Mouse (Mus musculus) olfactory bulb, adult 2 months (tissue): ENCODE results near the gene Cnksr3. TPM values are rescaled to one million over a fixed set of nuclear protein-coding genes. Genes with fewer than 3 reads are reported as not detected.

Source experiments
- H3K27ac ChIP-seq: fragments of 200-500 bp; 2 replicates; pipeline ENCODE4 v1.5.1; 2012; ENCODE audit warnings: low read depth, low read length; ENCODE audit not compliant: insufficient read depth
- H3K4me1 ChIP-seq: fragments of 200-500 bp; 2 replicates; pipeline ENCODE4 v1.6.1; 2012; ENCODE audit warnings: low read length; ENCODE audit not compliant: control insufficient read depth, insufficient read depth
- H3K4me3 ChIP-seq: fragments of 200-500 bp; 2 replicates; pipeline ENCODE4 v1.5.1; 2012; ENCODE audit warnings: mild to moderate bottlenecking, low read depth, low read length, moderate library complexity; ENCODE audit not compliant: insufficient read depth
- CTCF ChIP-seq: fragments of 200-500 bp; IDR thresholded peaks from 2 replicates; pipeline ENCODE4 v1.5.1; 2012; ENCODE audit warnings: low read depth, mild to moderate bottlenecking, low read length, moderate library complexity; ENCODE audit not compliant: insufficient read depth
- POLR2A ChIP-seq: fragments of 200-500 bp; IDR thresholded peaks from 2 replicates; pipeline ENCODE4 v1.6.1; 2012; ENCODE audit warnings: mild to moderate bottlenecking, low read depth, low read length, moderate library complexity; ENCODE audit not compliant: insufficient read depth
- WGBS: fragments of 180-500 bp; shearing (Covaris S2); methylation state at CpG from one replicate; pipeline ENCODE4 v1.1.7; 2018; 5-methylcytosine and 5-hydroxymethylcytosine counted together
- polyA plus RNA-seq: library from polyadenylated mRNA; stranded (reverse); fragments of >200 nt; gene quantifications from 2 replicates; pipeline ENCODE4 v1.2.4, GENCODE M21; 2012; ENCODE audit warnings: low replicate concordance; ENCODE audit not compliant: missing spikeins, insufficient read depth, insufficient read length

Cnksr3 gene
- not detected in 2 replicates for polyA plus RNA-seq

DNA sequence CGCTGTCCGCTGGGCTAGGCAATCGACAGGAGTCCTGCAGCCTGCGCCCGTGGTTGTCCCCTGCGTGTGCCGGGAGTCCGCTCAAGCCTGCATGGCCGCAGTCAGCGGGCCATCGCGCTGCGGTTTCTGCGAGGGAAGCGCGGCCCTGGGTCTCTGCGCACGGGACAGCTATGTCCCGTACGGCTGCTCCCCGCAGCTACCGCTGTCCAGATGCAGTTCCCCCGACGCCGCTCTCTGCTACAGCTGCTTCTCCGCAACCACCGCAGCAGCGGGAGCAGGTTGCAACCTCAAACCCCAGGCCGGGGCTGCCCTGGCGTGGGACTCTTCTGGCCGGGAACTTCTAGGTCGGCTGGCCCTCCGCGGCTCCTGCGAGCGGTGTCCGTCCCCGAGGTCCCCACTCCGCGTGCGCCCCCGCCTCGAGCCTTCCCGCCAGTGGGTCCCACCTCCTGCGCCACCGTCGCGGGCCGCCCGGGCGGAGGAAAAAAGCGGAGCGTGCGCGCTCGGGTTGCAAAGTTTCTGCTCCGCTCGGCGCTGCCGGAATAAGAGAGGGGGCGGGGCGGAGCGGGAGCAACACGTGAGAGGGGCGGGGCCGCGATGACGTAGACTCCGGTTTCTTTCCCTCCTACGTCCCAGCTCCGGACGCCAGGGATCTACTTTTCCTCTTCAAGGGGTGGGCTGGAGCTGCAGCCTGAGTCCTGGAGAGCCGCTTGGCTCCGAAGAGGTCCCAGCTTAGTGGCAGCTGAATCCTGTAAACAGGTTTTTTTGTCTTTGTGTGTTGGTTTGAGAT, at the start of gene Cnksr3:
Gene Cnksr3, minus strand, starts transcription at position 542 of the 787 bp plus-strand sequence.
- under 1% methylated on average over 74 of the region's 74 CpGs for WGBS
- TF ChIP-seq CTCF (no peak), POLR2A (no peak)
- Histone ChIP-seq H3K27ac (0 out of 2 replicates have a peak within 1 kb of the TSS, but pooled peaks have one; percentile 56), H3K4me3 (peak within 1 kb of the TSS; percentile 62), H3K4me1 (peaks cover 6% of the 10 kb centered on the region)

DNA sequence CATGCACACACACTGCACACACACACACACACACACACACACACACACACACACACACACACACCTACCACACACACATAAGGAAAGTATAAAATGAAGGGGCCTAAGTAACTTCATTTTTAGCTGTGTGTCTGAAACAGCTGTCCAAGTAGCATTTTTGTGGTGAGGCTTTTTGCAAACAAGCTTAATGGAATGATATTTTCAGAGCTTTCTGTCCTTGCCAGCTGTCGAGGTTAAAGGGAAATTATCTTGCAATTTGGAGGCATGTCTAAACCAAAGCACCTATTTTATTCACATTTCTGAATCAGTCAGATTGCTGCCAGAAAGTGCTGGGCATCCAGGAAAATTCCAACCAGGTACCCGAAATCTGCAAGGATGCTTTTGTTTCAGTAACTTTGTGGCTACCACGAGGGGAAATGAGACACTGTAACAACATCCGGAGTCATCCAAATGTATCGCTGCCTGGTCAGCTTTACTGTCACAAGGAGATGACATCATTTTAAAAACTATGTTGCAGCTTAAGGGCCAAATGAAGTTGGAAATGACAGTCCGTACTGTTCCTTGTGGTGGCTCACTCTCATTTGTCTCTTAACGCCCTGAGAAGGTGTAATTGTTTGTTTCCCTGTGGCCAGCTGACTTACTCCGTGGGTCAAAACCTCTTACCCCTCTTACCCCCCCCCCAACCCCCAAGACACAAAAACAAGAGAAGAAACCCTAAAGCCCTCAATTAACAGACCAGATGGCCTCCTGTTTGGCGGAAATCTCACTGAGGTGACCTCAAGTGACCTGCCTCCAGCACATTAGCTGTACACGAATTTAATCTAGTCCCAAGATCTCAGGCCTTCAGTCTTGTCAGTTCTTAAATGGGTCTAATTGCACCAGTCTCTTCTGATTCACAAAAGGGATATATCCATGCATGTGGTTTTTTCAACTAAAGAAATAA, 48.4 kb upstream of the Cnksr3 start:
- Histone ChIP-seq H3K4me3 (no peak overlapping the region), H3K27ac (no peak overlapping the region), H3K4me1 (no peaks in the 10 kb centered on the region)
- 67% methylated on average over 10 of the region's 10 CpGs for WGBS
- TF ChIP-seq POLR2A: no peak
- TF ChIP-seq CTCF: no peak

DNA sequence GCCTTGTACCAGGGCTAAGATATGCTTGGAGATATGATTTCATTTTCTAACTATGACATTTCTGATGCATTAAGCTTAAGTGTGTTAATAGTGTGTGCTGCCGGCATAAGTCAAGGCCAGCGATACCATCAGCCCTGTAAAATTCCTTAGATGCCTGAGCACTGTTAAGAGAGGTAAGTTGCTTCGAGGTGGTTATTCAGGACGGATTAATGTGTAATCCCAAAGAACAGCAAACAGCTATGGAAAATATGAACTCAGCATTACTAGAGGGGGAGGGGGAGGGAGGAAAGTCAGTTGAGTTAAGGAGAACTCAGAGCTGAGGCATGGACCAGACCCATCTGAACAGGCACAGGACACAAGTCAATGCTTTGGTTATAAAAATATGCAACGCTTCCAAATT, 46.6 kb upstream of the Cnksr3 start:
- H3K4me1 ChIP-seq: no peaks in the 10 kb centered on the region
- 94% methylated on average over 5 of the region's 5 CpGs for WGBS
- TF ChIP-seq POLR2A (no peak), CTCF (no peak)
- H3K27ac ChIP-seq: no peak overlapping the region
- H3K4me3 ChIP-seq: no peak overlapping the region

DNA sequence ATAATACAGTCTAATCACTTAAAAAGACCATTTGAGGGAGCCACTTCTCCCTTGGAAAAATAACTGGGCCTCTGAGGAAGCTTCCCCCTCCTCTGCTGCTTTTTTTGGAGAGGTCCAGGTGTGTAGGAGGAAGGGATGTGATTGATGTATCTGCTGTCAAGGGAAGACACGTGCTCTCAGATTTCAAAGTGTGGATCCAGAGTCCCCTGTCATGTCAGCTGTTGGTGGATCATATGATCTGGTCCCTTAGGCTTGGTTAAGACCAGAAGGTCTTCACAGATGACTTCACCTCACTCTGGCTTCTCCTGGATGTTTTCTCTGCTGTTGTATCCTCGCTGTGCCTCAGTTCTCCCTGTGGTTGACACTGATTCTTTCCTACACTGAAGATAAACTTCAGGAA, 38.4 kb upstream of the Cnksr3 start:
- WGBS: 92% methylated on average over 2 of the region's 2 CpGs
- Histone ChIP-seq H3K27ac (no peak overlapping the region), H3K4me3 (no peak overlapping the region), H3K4me1 (no peaks in the 10 kb centered on the region)
- TF ChIP-seq POLR2A: no peak
- TF ChIP-seq CTCF: no peak

DNA sequence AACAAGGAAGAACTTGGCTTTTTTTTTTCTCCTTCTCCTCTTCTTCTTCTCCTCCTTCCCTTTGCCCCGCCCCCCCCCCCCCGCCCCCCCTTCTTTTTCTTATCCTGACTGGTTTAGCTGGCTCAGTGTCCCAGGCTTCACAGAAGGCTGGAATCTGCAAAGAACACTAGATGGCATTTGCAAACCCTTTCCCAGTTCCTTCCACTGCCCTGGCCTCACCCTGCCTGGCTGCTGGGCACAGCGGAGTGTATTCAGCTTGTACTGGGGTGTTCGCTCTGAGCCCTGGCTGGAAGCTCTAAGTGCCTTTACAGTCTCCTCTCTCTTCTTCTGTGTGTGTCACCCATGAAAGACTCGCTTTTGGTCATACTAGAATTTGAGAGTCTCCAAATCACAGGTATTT, 22.6 kb upstream of the Cnksr3 start:
- TF ChIP-seq CTCF (no peak), POLR2A (no peak)

DNA sequence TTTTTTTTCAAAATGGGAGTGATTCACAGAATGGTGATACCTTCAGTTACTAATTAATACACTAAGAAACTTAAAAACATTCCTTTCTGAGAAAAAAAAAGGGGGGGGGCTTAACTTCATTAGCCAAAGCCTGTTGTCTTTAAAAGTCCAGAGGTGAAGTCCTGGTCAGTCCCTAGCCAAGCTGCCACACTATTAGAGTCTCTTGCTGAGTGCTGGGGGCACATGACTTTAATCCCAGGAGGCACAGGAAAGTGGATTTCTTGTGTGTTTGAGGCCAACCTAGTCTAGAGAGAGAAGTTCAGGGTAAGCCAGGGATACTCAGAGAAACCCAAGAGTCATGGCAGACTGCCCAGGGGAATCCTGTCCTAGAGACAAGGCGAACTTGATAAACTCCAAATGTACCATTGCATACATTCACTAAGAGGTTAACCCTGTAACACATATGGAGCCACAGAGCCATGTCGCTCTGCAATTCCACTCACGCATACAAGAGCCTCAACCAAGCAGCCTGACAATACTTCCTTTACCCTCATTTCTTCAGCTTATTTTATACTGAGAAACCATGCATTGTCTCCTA, 5.6 kb upstream of the Cnksr3 start:
- Histone ChIP-seq H3K4me1 (no peaks in the 10 kb centered on the region), H3K27ac (no peak overlapping the region), H3K4me3 (no peak overlapping the region)
- no peak for TF ChIP-seq POLR2A
- no peak for TF ChIP-seq CTCF
- 92% methylated on average over 3 of the region's 3 CpGs for WGBS

More for the DNA sequence above, 22.6 kb upstream of the Cnksr3 start:
- Histone ChIP-seq H3K4me3 (no peak overlapping the region), H3K27ac (no peak overlapping the region), H3K4me1 (no peaks in the 10 kb centered on the region)
- WGBS: 29% methylated on average over 5 of the region's 5 CpGs

DNA sequence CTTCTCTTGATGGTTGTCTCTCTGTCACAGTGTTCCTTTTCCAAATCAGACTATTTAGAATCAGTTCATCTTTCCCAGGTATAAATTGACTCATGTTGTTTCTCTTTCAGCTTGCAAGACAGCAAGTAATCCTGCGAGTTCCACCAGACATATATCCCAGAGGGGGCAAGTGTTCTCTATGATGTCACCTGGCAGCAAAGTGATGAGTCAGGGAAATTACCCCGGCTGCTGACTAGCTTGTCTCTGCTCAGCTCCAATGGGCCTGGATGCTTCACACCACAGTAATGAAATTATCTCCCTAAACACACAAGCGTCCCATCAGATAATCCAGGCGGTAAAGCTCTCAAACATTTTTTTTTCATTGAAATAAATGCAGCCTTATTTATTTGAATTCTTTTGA, 2.7 kb upstream of the Cnksr3 start:
- TF ChIP-seq POLR2A (no peak), CTCF (no peak)
- 90% methylated on average over 4 of the region's 4 CpGs for WGBS
- Histone ChIP-seq H3K4me1 (peaks cover 6% of the 10 kb centered on the region), H3K4me3 (no peak overlapping the region), H3K27ac (no peak overlapping the region)

DNA sequence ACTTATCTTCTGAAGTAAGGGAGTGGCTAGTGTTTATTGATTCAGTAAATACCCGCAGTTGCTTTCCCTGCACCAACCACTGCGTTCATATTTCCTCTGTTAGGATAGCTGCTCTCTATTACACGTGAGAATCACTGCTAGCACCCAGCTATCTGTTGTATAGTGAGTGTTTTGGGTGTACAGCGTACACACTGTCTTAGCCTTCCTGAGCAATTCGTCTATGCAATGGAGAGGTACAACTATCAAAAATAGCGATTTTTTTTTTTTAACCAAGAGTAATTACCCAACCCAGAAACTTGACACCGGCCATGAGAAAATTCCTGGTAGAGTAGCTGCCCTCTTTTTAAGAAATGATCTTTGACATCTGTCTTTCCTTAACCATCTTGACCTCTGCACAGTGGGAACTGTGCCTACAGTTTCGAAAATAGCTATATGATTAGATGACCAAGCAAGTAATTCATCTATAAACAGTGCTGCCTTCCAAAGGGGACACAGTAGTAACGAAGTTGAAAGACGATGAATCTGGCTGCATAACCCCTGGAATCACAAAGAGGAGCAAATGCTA, 1.1 kb upstream of the Cnksr3 start:
- Histone ChIP-seq H3K27ac (no peak overlapping the region), H3K4me3 (no peak overlapping the region), H3K4me1 (peaks cover 6% of the 10 kb centered on the region)
- TF ChIP-seq CTCF (no peak), POLR2A (no peak)
- 49% methylated on average over 10 of the region's 10 CpGs for WGBS
